Mouse (Mus musculus): ENCODE data around the gene Slc25a41.

GRCm38 (mm10) chr17:56990966-56991365 lies 50.5 kb downstream of the Slc25a41 start:
- TF ChIP-seq CTCF (IDR thresholded peaks at IDR 0.05; ENCODE audit: extremely low read depth, insufficient read depth, insufficient read length, insufficient replicate concordance), result no peak
- no peak for TF ChIP-seq POLR2A (IDR thresholded peaks at IDR 0.05; ENCODE audit: low read depth, low read length)
